Mouse (Mus musculus): ENCODE data around the gene Ralbp1.

Ralbp1 gene

GRCm38 (mm10) chr17:65903011-65903410, 17.4 kb upstream of the Ralbp1 start:
- in situ Hi-C loops (cut with MboI; ENCODE audit: unreplicated experiment in 2 of 2) = no loop called here

DNA sequence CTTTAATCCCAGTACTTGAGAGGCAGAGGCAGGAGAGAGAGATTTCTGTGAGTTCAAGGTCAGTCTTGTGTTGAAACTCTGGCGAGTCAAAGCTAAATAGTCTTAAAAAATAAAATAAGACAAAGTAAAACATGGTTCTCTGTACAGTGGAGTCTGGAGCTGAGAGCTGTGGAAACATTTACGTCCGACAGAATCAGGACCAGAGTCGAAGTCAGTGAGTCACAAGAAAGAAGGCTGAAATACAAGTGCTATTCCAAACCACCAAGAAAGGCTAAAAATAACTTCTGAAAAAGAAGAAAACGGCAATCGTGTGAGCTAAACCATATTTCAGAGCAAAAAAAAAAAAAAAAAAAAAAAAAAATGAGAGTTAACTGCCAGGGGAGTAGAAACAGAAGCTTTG, 16.7 kb upstream of the Ralbp1 start:
- in situ Hi-C loops (cut with MboI; ENCODE audit: unreplicated experiment in 2 of 2) = no loop called here

DNA sequence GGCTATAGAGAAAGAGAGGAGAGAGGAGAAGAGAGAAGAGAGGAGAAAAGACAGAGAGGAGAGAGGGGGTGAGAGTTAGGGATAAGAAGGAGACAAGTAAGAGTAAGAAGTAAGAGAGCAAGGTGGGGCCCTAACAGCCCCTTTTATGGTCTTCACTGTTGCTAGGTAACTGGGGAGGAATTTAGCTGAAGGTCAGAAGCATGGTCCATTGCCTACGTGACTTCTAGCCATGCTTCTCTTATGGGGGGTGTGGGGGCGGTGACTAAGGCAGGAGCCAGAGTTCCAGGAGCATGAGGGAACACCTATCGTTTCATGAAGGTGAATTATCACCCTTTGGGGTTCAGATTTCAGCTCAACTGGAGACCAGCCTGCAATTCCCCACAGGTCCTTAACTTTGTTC, 10.4 kb upstream of the Ralbp1 start:
- in situ Hi-C loops (cut with MboI; ENCODE audit: unreplicated experiment in 2 of 2) = no loop called here

GRCm38 (mm10) chr17:65889476-65889875, 3.9 kb upstream of the Ralbp1 start:
- in situ Hi-C loops (cut with MboI; ENCODE audit: unreplicated experiment in 2 of 2) = loop anchor here in 1 of 2 experiments (10.0 kb wide), 1 partner anchor 45 kb away; no protein-coding TSS in a partner anchor

GRCm38 (mm10) chr17:65886571-65886970, 973 bp upstream of the Ralbp1 start:
- in situ Hi-C loops (cut with MboI; ENCODE audit: unreplicated experiment in 2 of 2) = loop anchor here in 1 of 2 experiments (10.0 kb wide), 1 partner anchor 48 kb away; no protein-coding TSS in a partner anchor

- in situ Hi-C loops (cut with MboI; ENCODE audit: unreplicated experiment in 2 of 2) = loop anchor here in 1 of 2 experiments (10.0 kb wide), 1 partner anchor 49 kb away; no protein-coding TSS in a partner anchor
Measured at GRCm38 (mm10) chr17:65885398-65885696, 251 bp downstream of the Ralbp1 start.

DNA sequence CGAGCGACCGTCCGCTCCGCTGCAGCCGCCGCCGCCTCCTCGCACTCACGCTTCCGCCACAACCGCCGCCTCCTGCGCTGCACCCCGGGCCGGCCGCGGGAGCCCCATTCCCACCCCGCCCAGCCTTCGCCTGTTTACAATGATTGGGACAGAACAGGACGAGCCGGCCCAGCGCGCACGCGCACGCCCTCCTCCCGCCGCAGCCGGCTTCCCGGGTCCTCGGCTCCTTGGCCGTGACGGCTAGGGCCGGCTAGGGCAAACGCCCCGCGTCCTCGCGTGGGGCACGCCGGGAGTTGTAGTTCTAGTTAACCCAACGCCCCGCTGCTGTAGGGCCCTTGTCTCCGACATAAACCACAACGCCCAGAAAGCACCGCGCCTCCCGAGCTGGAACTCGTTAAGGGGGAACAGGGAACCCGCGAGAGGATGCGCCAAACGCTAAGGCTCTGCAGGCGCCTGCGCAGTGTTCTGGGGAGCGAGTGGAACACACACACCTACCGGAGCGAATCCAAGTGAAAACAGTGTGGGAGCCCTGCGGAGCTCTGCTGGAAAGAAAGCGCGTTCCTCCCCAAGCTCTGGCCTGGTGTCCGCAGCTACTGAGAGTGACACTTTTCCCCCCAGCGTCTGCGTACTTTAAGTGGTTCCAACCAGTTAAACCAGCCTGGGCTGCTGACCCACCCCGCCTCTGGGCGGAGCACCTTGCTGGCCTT, 754 bp downstream of the Ralbp1 start:
- in situ Hi-C loops (cut with MboI; ENCODE audit: unreplicated experiment in 2 of 2) = loop anchor here (5.0 to 10.0 kb wide), 2 partner anchors 50 to 52 kb away; no protein-coding TSS in a partner anchor

- in situ Hi-C loops (cut with MboI; ENCODE audit: unreplicated experiment in 2 of 2) = loop anchor here (5.0 to 10.0 kb wide), 2 partner anchors 51 to 53 kb away; no protein-coding TSS in a partner anchor
Measured at GRCm38 (mm10) chr17:65884061-65884669, 1.4 kb downstream of the Ralbp1 start.

GRCm38 (mm10) chr17:65877026-65877425, 8.6 kb downstream of the Ralbp1 start:
- in situ Hi-C loops (cut with MboI; ENCODE audit: unreplicated experiment in 2 of 2) = no loop called here

- in situ Hi-C loops (cut with MboI; ENCODE audit: unreplicated experiment in 2 of 2) = loop anchor here (5.0 to 25.0 kb wide), 5 partner anchors 78 to 613 kb away; partner anchors contain the start of genes Ndufv2 (in 1 of the 2) and Twsg1 (in 1 of the 2)
Measured at GRCm38 (mm10) chr17:65873834-65874233, 11.8 kb downstream of the Ralbp1 start.

- in situ Hi-C loops (cut with MboI; ENCODE audit: unreplicated experiment in 2 of 2) = loop anchor here (5.0 to 25.0 kb wide), 5 partner anchors 79 to 614 kb away; partner anchors contain the start of genes Ndufv2 (in 1 of the 2) and Twsg1 (in 1 of the 2)
Measured at GRCm38 (mm10) chr17:65873156-65873555, 12.4 kb downstream of the Ralbp1 start.

- in situ Hi-C loops (cut with MboI; ENCODE audit: unreplicated experiment in 2 of 2) = loop anchor here (5.0 to 25.0 kb wide), 5 partner anchors 80 to 615 kb away; partner anchors contain the start of genes Ndufv2 (in 1 of the 2) and Twsg1 (in 1 of the 2)
Measured at GRCm38 (mm10) chr17:65872652-65873051, 12.9 kb downstream of the Ralbp1 start.

- in situ Hi-C loops (cut with MboI; ENCODE audit: unreplicated experiment in 2 of 2) = loop anchor here (5.0 to 25.0 kb wide), 5 partner anchors 80 to 615 kb away; partner anchors contain the start of genes Ndufv2 (in 1 of the 2) and Twsg1 (in 1 of the 2)
Measured at GRCm38 (mm10) chr17:65872051-65872450, 13.5 kb downstream of the Ralbp1 start.

GRCm38 (mm10) chr17:65871641-65872041, 14.0 kb downstream of the Ralbp1 start:
- in situ Hi-C loops (cut with MboI; ENCODE audit: unreplicated experiment in 2 of 2) = loop anchor here (5.0 to 25.0 kb wide), 5 partner anchors 81 to 616 kb away; partner anchors contain the start of genes Ndufv2 (in 1 of the 2) and Twsg1 (in 1 of the 2)

GRCm38 (mm10) chr17:65870146-65870545, 15.5 kb downstream of the Ralbp1 start:
- in situ Hi-C loops (cut with MboI; ENCODE audit: unreplicated experiment in 2 of 2) = loop anchor here (5.0 to 25.0 kb wide), 5 partner anchors 82 to 617 kb away; partner anchors contain the start of genes Ndufv2 (in 1 of the 2) and Twsg1 (in 1 of the 2)

DNA sequence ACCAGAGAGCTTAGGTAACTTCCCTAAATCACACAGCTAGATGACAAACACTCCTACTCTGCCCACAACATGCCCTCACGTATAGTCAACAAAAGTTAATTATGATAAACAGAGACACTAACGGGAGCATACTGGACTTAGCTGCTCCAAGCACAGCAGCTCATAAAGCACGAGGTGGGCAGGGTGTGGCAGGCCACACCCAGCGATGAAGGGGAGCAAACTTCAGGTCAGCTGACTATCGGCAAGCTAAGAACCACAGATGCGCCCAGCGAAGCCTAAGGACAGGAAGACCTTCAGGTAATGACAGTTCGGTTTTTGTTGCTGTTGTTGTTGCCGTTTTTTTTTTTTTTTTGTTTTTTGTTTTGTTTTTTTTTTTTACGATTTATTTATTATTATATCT, 15.9 kb downstream of the Ralbp1 start:
- in situ Hi-C loops (cut with MboI; ENCODE audit: unreplicated experiment in 2 of 2) = loop anchor here (5.0 to 25.0 kb wide), 6 partner anchors 83 to 618 kb away; partner anchors contain the start of genes Ndufv2 (in 1 of the 2) and Twsg1 (in 1 of the 2)

GRCm38 (mm10) chr17:65867996-65868395, 17.6 kb downstream of the Ralbp1 start:
- in situ Hi-C loops (cut with MboI; ENCODE audit: unreplicated experiment in 2 of 2) = loop anchor here (10.0 to 25.0 kb wide), 2 partner anchors 157 to 619 kb away; no protein-coding TSS in a partner anchor

GRCm38 (mm10) chr17:65866201-65866600, 19.4 kb downstream of the Ralbp1 start:
- in situ Hi-C loops (cut with MboI; ENCODE audit: unreplicated experiment in 2 of 2) = loop anchor here (10.0 to 25.0 kb wide), 2 partner anchors 159 to 621 kb away; no protein-coding TSS in a partner anchor

GRCm38 (mm10) chr17:65865265-65865664, 20.3 kb downstream of the Ralbp1 start:
- in situ Hi-C loops (cut with MboI; ENCODE audit: unreplicated experiment in 2 of 2) = loop anchor here (10.0 to 25.0 kb wide), 2 partner anchors 160 to 622 kb away; no protein-coding TSS in a partner anchor

DNA sequence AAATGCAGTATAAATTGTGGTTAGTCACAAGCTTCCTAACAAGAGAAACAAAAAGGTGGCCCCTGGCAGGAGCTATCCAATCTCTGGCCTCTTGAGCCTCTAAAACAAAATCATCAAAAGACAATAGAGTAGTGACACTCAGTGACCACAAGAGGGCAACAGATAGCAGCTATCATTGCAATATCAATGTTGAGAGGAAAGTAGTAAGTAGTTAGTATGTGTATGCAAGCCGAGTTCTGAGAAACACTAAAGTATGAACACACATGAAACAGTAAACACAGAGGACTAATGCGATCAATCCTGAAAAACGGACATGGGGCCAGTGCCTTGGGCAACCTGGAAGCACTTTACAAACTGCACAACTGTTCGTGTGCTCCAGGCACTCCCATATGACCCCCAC, 20.9 kb downstream of the Ralbp1 start:
- in situ Hi-C loops (cut with MboI; ENCODE audit: unreplicated experiment in 2 of 2) = loop anchor here (5.0 to 25.0 kb wide), 3 partner anchors 160 to 623 kb away; no protein-coding TSS in a partner anchor

Measured in v-Abl transformed pro-B cells (cell line).